Mouse (Mus musculus): Measurements from ENCODE around the gene Zswim7. TPM values are rescaled to one million over a fixed set of nuclear protein-coding genes. Genes with fewer than 3 reads are reported as not detected.

Zswim7 gene
- total RNA-seq, 2 experiments from 2014 or later = 26.0 to 28.7 TPM

DNA sequence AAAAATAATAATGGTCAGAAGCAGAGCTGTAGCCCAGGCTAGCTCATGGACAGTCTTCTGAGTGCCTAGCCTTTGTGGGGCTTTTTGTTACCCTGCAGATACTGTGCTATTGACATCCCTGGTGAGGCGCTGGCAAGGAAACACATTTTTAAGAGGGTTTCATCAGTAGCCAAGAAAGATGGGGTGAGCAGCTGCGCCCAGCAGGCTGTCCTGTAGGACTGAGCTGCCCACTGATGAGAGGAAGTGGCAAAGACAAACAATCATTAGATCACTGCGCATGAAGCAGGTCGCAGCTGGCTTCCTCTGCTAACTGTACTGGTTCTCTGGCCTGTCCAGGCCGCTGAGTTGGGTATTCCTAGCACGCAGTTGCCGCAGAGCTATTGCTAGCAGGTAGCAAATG lies 17.6 kb downstream of the Zswim7 start:
- no peak for DNase-seq (ENCODE audit: low spot score in 2 of 2)

DNA sequence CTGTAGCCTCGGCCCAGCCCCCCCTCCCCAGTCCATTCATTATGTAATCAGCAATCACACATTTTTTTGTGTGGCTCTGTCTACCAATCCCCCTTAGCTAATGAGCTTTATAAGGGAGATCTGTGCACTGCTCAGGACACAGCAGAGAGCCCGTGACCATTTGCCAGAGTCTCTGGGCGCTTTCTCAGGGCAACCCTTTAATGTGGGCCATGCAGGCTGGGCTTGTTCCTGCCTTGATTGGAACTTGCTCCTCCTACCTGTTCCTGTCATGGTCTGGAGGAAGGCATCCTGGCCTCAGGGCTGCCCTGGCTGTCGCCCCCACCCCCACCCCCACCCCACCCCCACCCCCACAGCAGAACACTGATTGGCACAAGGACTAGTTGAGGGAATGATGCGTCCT lies 22.0 kb downstream of the Zswim7 start:
- DNase-seq (ENCODE audit: low spot score in 2 of 2) = no peak

DNA sequence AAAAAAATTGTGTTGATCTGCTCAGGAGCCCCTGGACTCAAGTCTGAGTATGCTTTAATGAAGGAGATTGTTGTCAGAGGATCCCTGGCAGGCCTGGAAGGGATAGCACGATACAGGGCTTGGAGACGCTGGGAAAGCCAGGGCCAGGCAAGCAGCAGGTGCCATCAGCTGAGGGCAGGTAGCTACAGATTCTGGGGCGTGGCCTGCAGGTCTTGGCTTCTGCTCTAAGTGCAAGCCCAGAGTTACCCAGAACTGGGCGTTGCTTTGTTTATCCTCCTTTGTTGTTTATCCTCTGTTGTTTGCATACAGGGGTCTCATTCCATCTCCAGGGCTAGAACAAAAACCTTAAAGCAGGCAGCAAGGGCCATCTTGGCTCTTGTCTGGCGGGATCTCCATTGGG lies 27.8 kb downstream of the Zswim7 start:
- DNase-seq (ENCODE audit: low spot score in 2 of 2) = no peak

DNA sequence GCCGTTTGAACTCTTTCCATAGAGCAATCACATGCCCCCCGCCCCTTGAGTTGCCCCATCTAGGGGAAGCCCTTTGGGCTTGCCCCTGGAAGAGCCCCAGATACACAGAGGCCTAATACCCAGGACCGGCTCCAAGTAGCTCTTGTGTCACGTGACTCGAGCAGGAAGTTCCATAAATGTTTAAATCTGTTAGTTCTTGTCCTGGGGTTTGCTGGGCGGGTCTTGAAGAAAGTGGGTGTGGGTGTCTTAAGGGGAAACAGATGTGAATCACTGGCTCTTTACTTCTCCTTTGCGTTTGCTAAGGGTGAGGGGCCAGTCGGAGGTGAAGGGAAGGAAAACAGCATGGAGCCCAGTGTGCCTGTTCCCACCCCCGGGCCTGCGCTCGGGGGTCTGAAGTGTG lies 30.1 kb downstream of the Zswim7 start:
- DNase-seq (ENCODE audit: low spot score in 2 of 2) = no peak

DNA sequence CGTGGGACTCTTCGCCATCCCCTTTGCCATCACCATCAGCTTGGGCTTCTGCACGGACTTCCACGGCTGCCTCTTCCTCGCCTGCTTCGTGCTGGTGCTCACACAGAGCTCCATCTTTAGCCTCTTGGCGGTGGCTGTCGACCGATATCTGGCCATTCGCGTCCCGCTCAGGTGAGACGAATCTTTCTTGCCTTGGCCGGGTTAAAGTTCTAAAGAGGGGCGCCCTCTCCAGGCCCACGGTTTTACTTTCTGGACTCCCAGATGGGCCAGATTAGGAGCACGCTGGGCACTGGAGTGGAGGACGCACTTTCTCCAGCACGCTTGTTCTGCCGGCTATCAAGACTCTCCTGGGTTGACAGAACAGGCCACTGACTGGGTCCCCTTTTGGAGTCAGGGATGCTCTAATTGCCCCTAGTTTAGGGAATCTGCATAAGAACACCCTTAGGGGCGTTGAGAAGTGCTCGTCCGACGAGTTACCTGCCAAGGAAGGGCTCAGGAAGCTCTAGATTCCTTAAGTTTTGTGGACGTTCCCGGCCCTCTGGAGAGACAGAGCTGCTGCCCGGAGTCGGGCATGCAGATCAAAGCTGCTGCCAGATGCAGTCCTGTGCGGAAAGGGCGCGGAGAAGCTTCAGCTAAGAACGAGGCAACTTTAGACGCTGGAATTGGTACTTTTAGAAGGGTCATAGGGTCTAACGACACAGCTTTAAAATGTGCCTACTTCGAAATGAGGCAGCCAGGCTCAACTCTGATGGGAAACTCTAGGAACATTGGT lies 31.7 kb downstream of the Zswim7 start:
- no peak for DNase-seq (ENCODE audit: low spot score in 2 of 2)

DNA sequence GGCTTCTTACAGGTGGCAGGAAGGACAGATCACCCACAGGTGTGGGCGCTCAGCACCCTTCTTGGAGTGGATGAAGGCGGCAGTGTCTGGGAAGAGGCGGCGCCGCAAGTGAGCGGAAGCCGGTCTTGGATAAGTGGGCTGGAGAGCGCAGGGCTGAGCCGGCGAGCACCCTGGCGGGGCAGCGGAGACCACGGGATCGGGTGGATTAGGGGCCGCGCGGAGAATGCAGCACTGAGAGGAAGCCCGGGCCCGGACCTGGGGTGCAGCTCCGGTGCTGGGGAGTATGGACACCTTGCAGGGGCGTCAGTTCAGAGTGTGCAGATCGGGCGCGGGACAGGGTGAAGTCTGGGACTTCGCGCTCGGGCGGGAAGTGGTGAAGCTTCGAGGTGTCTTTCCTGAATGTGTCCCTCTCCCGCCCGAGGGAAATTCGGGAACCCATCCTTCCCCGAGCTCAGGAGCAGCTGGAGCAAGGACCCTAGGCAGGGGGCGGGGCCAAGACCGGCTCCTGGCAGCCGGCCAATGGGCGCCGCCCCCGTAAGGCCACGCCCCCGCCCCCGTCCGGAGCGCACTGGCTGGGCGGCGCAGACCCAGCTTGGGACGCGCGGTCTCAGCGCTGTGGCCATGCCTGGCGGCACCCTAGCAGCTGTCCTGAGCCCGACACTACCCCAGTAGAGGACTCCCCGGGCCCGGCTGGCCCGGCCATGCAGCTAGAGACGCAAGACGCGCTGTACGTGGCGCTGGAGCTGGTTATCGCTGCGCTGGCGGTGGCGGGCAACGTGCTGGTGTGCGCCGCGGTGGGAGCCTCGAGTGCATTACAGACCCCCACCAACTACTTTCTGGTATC lies 32.6 kb downstream of the Zswim7 start, which contains the start of gene Adora2b:
Adora2b (plus strand) TSS at position 584 of the 844 bp plus-strand sequence.
- DNase-seq (ENCODE audit: low spot score in 2 of 2) = peak; percentile 21 to 27

DNA sequence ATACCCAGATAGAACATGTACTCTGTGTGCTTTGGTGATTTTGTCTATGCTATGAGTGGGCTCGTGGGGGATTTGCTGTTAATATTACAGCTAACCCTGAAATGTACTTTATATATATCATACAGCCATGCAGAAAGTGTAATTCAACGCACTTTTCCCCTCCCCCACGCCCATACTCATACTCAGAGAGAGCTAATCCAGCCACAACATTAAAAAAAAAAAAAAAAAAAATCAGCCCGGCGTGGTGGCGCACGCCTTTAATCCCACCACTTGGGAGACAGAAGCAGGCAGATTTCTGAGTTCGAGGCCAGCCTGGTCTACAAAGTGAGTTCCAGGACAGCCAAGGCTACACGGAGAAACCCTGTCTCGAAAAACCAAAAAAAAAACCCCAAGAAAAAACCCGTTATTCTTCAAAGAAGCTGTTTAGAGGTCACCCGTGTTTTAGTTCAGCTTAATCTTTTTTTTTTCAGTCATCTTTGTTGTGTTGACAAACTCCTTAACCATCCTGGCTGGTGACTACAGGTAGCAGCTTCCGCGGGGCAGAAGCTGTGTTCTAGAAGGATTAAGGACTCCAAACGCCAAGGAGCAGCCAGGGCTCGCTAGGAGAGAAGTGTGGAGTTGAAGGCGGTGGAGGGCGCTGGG lies 33.3 kb downstream of the Zswim7 start:
- DNase-seq (ENCODE audit: low spot score in 2 of 2) = no peak

DNA sequence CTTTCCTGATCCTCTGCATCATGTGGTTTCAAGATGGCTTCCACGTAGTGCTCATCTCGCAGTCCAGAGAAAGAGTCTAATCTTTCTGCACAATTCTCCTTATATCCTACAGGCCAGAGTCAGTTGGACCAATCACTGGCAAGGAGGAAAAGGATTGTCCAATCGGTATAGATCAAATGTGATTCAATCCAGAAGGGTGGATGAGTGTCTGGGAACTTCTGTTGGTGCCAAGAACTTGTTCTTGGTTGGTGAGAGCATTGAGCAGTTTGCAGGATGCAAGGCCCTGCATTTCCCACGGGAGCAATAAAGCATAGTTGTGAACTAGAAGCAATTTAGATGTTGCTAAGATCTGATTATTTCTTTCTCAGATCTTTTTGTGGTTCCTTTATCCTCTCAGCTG lies 36.7 kb downstream of the Zswim7 start:
- no peak for DNase-seq (ENCODE audit: low spot score in 2 of 2)

DNA sequence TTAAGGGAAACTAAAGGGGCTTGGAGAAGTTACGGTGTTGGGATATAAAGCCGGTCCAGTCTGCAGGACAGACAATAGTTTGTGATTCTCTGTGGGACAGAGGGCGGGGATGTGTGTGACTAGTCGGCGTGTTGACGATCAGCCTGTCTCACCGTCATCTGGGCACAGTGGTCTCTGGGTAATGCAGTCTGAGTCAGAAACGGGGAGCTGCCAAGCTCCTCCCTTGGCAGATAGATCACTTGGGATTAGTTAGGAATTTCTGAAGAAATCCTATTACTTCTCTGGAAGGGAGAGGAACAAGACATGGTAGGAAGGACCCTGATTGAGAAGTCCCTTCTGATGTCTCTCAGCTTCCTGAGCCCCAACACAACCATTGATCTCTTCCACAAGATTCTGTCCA lies 37.3 kb downstream of the Zswim7 start:
- DNase-seq (ENCODE audit: low spot score in 2 of 2) = no peak

DNA sequence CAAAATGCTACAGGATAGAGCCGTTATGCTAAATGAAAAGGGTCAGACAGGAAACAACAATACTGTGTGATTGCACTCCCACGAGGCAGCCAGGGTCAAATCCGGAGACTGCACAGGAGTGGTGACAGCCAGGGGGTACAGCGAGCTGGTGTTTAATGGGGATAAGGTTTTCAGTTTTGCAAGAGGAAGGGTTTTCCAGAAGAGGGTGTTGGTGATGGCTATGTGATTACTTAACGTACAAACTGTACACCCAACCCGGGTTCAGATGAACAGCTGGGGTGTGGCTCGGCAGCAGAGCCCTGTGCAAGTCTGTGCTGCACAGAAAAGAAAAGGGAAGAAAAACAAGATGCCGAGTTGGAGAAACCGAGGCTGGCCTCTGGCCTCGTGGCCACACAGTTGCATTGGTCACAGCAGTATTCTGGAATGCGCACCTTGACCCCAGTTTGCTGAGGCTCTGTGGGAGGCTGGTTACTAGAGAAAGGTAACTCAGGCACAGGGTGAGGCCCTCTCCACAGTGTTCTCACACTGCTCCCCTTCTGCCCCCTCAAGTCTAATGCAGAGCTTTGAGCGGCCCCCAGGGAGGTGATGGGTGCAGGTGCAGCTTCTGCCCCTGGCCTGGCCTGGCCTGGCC lies 40.4 kb downstream of the Zswim7 start:
- no peak for DNase-seq (ENCODE audit: low spot score in 2 of 2)

DNA sequence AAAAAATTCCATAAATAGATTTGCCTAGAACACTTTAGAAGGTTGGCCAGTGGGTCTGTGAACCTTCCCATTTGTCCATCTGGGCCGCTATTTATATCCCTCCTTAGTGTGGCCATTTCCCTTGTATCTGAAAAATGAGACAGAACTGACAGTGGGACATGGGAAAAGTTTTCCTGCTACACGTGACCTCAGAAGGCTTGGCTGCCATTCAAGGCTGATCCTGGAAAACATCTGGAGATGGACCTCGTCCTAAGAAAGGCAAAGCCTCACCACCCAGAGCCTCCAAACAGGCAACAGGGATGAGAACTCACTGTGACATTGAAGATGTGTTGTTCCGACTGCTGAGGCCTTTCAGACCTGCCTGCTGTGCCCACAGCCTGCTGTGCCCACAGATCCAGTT lies 56.4 kb downstream of the Zswim7 start:
- DNase-seq (ENCODE audit: low spot score in 2 of 2) = no peak

DNA sequence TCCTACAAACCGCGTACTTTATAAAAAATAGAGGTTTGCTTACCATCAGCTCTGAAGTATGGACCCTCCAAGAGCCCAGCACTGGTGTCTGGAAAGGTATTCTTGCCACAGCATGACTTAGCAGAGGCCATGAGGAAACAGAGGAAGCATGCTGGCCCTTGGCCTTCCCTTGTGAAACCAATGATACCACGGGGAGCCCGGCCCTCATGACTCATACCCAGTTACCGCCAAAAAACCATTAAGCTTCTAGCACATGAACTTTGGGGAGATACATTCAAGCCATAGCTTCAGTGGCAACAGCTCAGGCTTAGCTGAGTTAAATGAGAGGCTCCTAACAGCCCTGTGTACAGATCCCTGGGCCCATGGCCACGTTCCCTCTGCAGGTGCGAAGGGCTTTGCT lies 57.2 kb downstream of the Zswim7 start:
- DNase-seq (ENCODE audit: low spot score in 2 of 2) = no peak

DNA sequence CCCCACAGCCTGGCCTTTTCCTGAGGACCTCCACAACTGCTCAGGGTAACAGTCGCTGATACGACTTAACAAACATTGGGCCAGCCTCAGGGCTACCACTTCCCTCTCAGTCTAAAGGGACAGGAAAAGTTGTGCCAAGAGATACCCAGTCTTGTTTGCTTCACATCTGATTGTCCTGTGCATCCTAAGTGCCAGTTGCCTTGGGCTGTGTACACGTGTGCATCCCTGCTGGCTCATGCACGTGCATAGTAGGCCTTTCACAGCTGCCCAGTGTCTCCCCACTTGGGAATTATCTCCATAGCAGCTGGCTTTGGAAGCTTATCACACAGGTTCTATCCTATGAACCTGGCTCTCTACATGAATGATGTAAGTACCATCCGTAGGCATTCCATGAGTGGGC lies 57.8 kb downstream of the Zswim7 start:
- DNase-seq (ENCODE audit: low spot score in 2 of 2) = no peak

DNA sequence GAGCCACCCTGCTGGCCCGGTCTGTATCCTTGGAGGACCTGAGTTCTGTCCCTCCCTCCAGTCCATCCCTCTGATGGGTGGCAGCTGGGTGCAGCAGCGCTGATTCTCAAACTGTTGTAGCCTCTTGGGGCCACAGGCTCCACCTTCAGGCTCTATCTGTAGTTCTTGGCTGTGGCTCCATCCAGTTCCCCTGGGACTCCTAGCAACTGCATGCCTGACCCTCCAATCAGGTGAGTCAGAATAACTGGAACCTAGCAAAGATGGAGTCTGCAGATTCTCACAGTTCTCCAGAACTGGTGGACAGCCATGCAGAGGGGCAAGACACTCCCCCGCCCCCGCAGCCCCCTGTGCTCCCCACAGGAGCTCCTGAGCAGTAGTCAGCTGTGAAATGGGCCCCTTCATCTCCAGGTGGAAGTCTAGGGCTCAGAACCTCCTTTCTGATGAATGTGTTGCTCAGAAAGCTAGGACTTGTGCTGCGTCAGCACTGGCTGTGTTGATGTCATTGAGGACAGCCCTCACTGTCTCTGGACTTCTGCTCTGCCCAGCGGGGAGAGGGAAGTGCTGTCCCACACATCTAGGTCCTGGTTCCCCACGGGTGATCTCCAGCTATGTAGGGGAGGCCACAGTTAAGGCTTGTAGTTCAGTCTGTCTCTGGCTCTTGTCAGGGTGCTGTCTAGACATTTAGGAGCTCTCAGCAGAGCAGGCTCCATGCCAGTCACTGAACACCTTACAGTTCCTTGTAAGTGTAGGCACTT lies 60.2 kb downstream of the Zswim7 start:
- DNase-seq (ENCODE audit: low spot score in 2 of 2) = no peak

DNA sequence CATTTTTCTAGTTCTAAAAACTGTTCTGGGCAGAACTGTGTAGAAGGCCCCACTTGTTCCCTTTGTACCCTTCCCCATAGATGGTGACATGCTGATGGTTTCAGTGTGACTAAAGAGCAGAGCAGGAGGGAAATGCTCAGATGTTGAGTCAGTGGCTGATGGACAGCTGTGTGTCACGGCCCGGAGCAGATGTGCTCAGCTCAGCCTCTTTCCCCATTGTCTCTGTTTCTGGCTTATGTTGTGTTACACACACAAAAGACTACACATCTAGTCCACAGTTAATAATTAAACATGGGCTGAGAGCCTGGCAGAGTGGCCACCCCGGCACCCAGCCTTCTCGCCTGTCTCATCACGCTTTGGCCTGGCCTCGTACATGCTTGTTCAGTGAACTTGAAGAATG lies 63.4 kb downstream of the Zswim7 start:
- no peak for DNase-seq (ENCODE audit: low spot score in 2 of 2)

Other genes with a start within 250 kb of the Zswim7 start
- 1 to 10 TPM; 1.0 to 1.1 TPM for gene Adora2b, start 32.4 kb downstream of the Zswim7 start, total RNA-seq (2021)
- gene Ttc19, start 98 bp upstream of the Zswim7 start, total RNA-seq (2021) = 10 to 100 TPM; 25.8 to 30.4 TPM
- 10 to 100 TPM in 1 of 2 experiments, 1 to 10 TPM in 1; 8.5 to 10.2 TPM for gene Pigl, start 177.1 kb upstream of the Zswim7 start, total RNA-seq (2021)
- gene Ncor1, start 177.2 kb upstream of the Zswim7 start, total RNA-seq (2021) = 100 to 1,000 TPM; 200 to 226 TPM